Mouse (Mus musculus) midbrain, embryonic 11.5 days (tissue): ENCODE results near the gene Nip7. TPM values are rescaled to one million over a fixed set of nuclear protein-coding genes. Genes with fewer than 3 reads are reported as not detected.

ENCODE experiments used
- ATAC-seq: fragments of 200-750 bp; cut with Nextera tagmentation; 2 replicates; pipeline ENCODE4 v1.8.0; 2017; ENCODE audit warnings: moderate TSS enrichment, moderate library complexity; ENCODE audit not compliant: low FRiP score
- DNase-seq: peaks from one replicate; pipeline ENCODE4 v3.0.0; 2015; ENCODE audit warnings: low spot score; ENCODE audit errors: missing footprints
- H3K27ac ChIP-seq: fragments of 300-500 bp; sonication (generic); 2 replicates; pipeline ENCODE4 v1.5.1; 2014; ENCODE audit warnings: low read depth, low read length
- H3K27me3 ChIP-seq: fragments of 300-500 bp; sonication (generic); 2 replicates; pipeline ENCODE4 v1.6.1; 2014; ENCODE audit warnings: mild to moderate bottlenecking, low read length, moderate library complexity, mixed read lengths; ENCODE audit not compliant: control insufficient read depth, insufficient read depth
- H3K36me3 ChIP-seq: fragments of 300-500 bp; sonication (generic); 2 replicates; pipeline ENCODE4 v1.6.1; 2014; ENCODE audit warnings: mild to moderate bottlenecking, low read length, moderate library complexity, mixed read lengths; ENCODE audit not compliant: control insufficient read depth, insufficient read depth
- H3K4me1 ChIP-seq: fragments of 300-500 bp; sonication (generic); 2 replicates; pipeline ENCODE4 v1.6.1; 2014; ENCODE audit warnings: low read length; ENCODE audit not compliant: control insufficient read depth, insufficient read depth
- H3K4me2 ChIP-seq: fragments of 300-500 bp; sonication (generic); 2 replicates; pipeline ENCODE4 v1.6.1; 2014; ENCODE audit warnings: mild to moderate bottlenecking, moderate library complexity
- H3K4me3 ChIP-seq: fragments of 300-500 bp; sonication (generic); 2 replicates; pipeline ENCODE4 v1.5.1; 2014; ENCODE audit warnings: low read depth, low read length
- H3K9ac ChIP-seq: fragments of 300-500 bp; sonication (generic); 2 replicates; pipeline ENCODE4 v1.6.1; 2014; ENCODE audit warnings: low read length
- H3K9me3 ChIP-seq: fragments of 300-500 bp; sonication (generic); 2 replicates; pipeline ENCODE4 v1.6.1; 2016; ENCODE audit warnings: low read length; ENCODE audit not compliant: control insufficient read depth
- WGBS: fragments of 180-500 bp; shearing (Covaris S2); extraction: QIAGEN DNeasy Blood & Tissue Kit; methylation state at CpG from one replicate; pipeline ENCODE4 v1.1.7; 2014; 5-methylcytosine and 5-hydroxymethylcytosine counted together
- polyA plus RNA-seq: library from polyadenylated mRNA; unstranded; fragments of >200 nt; fragmentation: Nextera tagmentation; extraction: Ambion mirVana; gene quantifications from 2 replicates; pipeline ENCODE4 v1.2.1, GENCODE M21; 2014

The Nip7 gene
- polyA plus RNA-seq, 1 experiment from 2014 or later: 102 TPM

- 94% methylated on average over 8 of the region's 8 CpGs for WGBS
- H3K36me3 ChIP-seq: peaks cover 24% of the 10 kb centered on the region
- H3K9ac ChIP-seq: no peak overlapping the region
- H3K27ac ChIP-seq: no peak overlapping the region
- H3K9me3 ChIP-seq: no peaks in the 10 kb centered on the region
- H3K27me3 ChIP-seq: no peaks in the 10 kb centered on the region
- H3K4me1 ChIP-seq: peaks cover 21% of the 10 kb centered on the region
- no peak overlapping the region for H3K4me2 ChIP-seq
- DNase-seq (peak; percentile 39), ATAC-seq (no peak)
- no peak overlapping the region for H3K4me3 ChIP-seq
Measured at GRCm38 (mm10) chr8:107052046-107052445, 4.6 kb upstream of the Nip7 start.

GRCm38 (mm10) chr8:107056973-107057369 lies 294 bp downstream of the Nip7 start:
- no peak for DNase-seq
- Histone ChIP-seq H3K27ac (no peak overlapping the region), H3K4me3 (peak overlapping the region; percentile 98), H3K4me1 (peaks cover 16% of the 10 kb centered on the region), H3K36me3 (peaks cover 15% of the 10 kb centered on the region), H3K27me3 (no peaks in the 10 kb centered on the region), H3K4me2 (peak overlapping the region; percentile 96), H3K9me3 (no peaks in the 10 kb centered on the region), H3K9ac (peak overlapping the region; percentile 80)
- peak; percentile 78 for ATAC-seq
- WGBS: under 1% methylated on average over 32 of the region's 33 CpGs

- ATAC-seq: no peak
- 86% methylated on average over 1 of the region's 1 CpGs for WGBS
- no peak overlapping the region for H3K9ac ChIP-seq
Measured at GRCm38 (mm10) chr8:107062613-107063012, 5.9 kb downstream of the Nip7 start.

GRCm38 (mm10) chr8:107065511-107066496 lies 9.1 kb downstream of the Nip7 start, which contains the start of gene Tmed6:
Tmed6 (minus strand) TSS chr8:107065644.
- 64% methylated on average over 17 of the region's 17 CpGs for WGBS
- Histone ChIP-seq H3K9ac (no peak within 1 kb of the TSS), H3K4me1 (no peaks in the 10 kb centered on the region), H3K4me3 (no peak within 1 kb of the TSS), H3K27me3 (no peaks in the 10 kb centered on the region), H3K9me3 (no peaks in the 10 kb centered on the region), H3K36me3 (no peaks in the 10 kb centered on the region; the same call in 1 of the 2 replicates), H3K4me2 (no peak within 1 kb of the TSS), H3K27ac (no peak within 1 kb of the TSS)
- ATAC-seq: no peak
- DNase-seq: no peak

More at GRCm38 (mm10) chr8:107062613-107063012, 5.9 kb downstream of the Nip7 start:
- Histone ChIP-seq H3K27me3 (no peaks in the 10 kb centered on the region), H3K4me1 (peaks cover 3% of the 10 kb centered on the region), H3K9me3 (no peaks in the 10 kb centered on the region), H3K4me3 (no peak overlapping the region), H3K27ac (no peak overlapping the region), H3K36me3 (no peaks in the 10 kb centered on the region), H3K4me2 (no peak overlapping the region)
- peak; percentile 57 for DNase-seq

- H3K36me3 ChIP-seq: peaks cover 23% of the 10 kb centered on the region
- H3K9me3 ChIP-seq: no peaks in the 10 kb centered on the region
- no peak for ATAC-seq
- no peak overlapping the region for H3K4me2 ChIP-seq
- H3K27me3 ChIP-seq: no peaks in the 10 kb centered on the region
- DNase-seq: no peak
- H3K9ac ChIP-seq: no peak overlapping the region
- H3K4me3 ChIP-seq: no peak overlapping the region
- no peaks in the 10 kb centered on the region for H3K4me1 ChIP-seq
- H3K27ac ChIP-seq: no peak overlapping the region
- WGBS: 90% methylated on average over 4 of the region's 4 CpGs
Measured at GRCm38 (mm10) chr8:107073706-107074105, 17.0 kb downstream of the Nip7 start.

GRCm38 (mm10) chr8:107074128-107074527 lies 17.5 kb downstream of the Nip7 start:
- no peak overlapping the region for H3K4me3 ChIP-seq
- H3K9ac ChIP-seq: no peak overlapping the region
- no peaks in the 10 kb centered on the region for H3K4me1 ChIP-seq
- no peaks in the 10 kb centered on the region for H3K27me3 ChIP-seq
- peaks cover 25% of the 10 kb centered on the region for H3K36me3 ChIP-seq
- H3K9me3 ChIP-seq: no peaks in the 10 kb centered on the region
- no peak overlapping the region for H3K4me2 ChIP-seq
- no peak for DNase-seq
- no peak for ATAC-seq
- 96% methylated on average over 1 of the region's 1 CpGs for WGBS
- no peak overlapping the region for H3K27ac ChIP-seq

GRCm38 (mm10) chr8:107076239-107076888 lies 19.7 kb downstream of the Nip7 start:
- Histone ChIP-seq H3K4me1 (no peaks in the 10 kb centered on the region), H3K4me2 (no peak overlapping the region), H3K9me3 (no peaks in the 10 kb centered on the region), H3K9ac (no peak overlapping the region), H3K36me3 (peaks cover 33% of the 10 kb centered on the region), H3K4me3 (no peak overlapping the region), H3K27ac (no peak overlapping the region), H3K27me3 (no peaks in the 10 kb centered on the region)
- 88% methylated on average over 7 of the region's 7 CpGs for WGBS
- ATAC-seq: no peak
- no peak for DNase-seq

- Histone ChIP-seq H3K27ac (no peak overlapping the region), H3K36me3 (peaks cover 25% of the 10 kb centered on the region), H3K27me3 (no peaks in the 10 kb centered on the region), H3K4me2 (no peak overlapping the region), H3K9ac (no peak overlapping the region), H3K9me3 (no peaks in the 10 kb centered on the region), H3K4me3 (no peak overlapping the region), H3K4me1 (no peaks in the 10 kb centered on the region)
- DNase-seq (peak; percentile 74), ATAC-seq (no peak)
- 99% methylated on average over 17 of the region's 17 CpGs for WGBS
Measured at GRCm38 (mm10) chr8:107085358-107085757, 28.7 kb downstream of the Nip7 start.

GRCm38 (mm10) chr8:107086018-107086417 lies 29.3 kb downstream of the Nip7 start:
- Histone ChIP-seq H3K4me3 (no peak overlapping the region), H3K4me1 (no peaks in the 10 kb centered on the region), H3K4me2 (no peak overlapping the region), H3K36me3 (peaks cover 23% of the 10 kb centered on the region), H3K27ac (no peak overlapping the region), H3K9me3 (no peaks in the 10 kb centered on the region), H3K27me3 (no peaks in the 10 kb centered on the region), H3K9ac (no peak overlapping the region)
- 99% methylated on average over 5 of the region's 5 CpGs for WGBS
- ATAC-seq (no peak), DNase-seq (peak; percentile 72)
